Mouse (Mus musculus) lung, postnatal 25 days (tissue): Measurements from ENCODE around the gene Foxs1.

ENCODE experiments used
- DNase-seq: peaks from one replicate; pipeline ENCODE4 v3.0.0; 2022; ENCODE audit warnings: low spot score

Gene Foxs1

GRCm38 (mm10) chr2:152903586-152903985 lies 29.4 kb downstream of the Foxs1 start:
- DNase-seq: peak; percentile 26

GRCm38 (mm10) chr2:152902658-152903057 lies 30.4 kb downstream of the Foxs1 start:
- DNase-seq: no peak

GRCm38 (mm10) chr2:152901296-152901695 lies 31.7 kb downstream of the Foxs1 start:
- no peak for DNase-seq

- DNase-seq: no peak
These were observed 34.0 kb downstream of the Foxs1 start for GRCm38 (mm10) chr2:152899011-152899410.

GRCm38 (mm10) chr2:152896926-152897325 lies 36.1 kb downstream of the Foxs1 start:
- no peak for DNase-seq

GRCm38 (mm10) chr2:152895834-152896233 lies 37.2 kb downstream of the Foxs1 start:
- DNase-seq: no peak

- no peak for DNase-seq
These were observed 44.2 kb downstream of the Foxs1 start for GRCm38 (mm10) chr2:152888774-152889173.

- no peak for DNase-seq
These were observed 45.8 kb downstream of the Foxs1 start for GRCm38 (mm10) chr2:152887230-152887629.

GRCm38 (mm10) chr2:152884101-152884645 lies 48.8 kb downstream of the Foxs1 start:
- DNase-seq: no peak
